Mouse (Mus musculus) stomach, embryonic 14.5 days (tissue): ENCODE measurements around the gene Methig1. TPM values are rescaled to one million over a fixed set of nuclear protein-coding genes. Genes with fewer than 3 reads are reported as not detected.
"Not testable (repeated sequence)": the region's sequence is repeated elsewhere in the genome, so short reads cannot be mapped to it uniquely, and the experiment has no call there.

Experiments used
- ATAC-seq: fragments of 200-750 bp; cut with Nextera tagmentation; 2 replicates; pipeline ENCODE4 v1.8.0; 2017; ENCODE audit warnings: low read depth, moderate TSS enrichment; ENCODE audit not compliant: insufficient number of reproducible peaks, insufficient read depth, low FRiP score
- H3K27ac ChIP-seq: fragments of 300-500 bp; sonication (generic); 2 replicates; pipeline ENCODE4 v1.5.1; 2014; ENCODE audit warnings: mild to moderate bottlenecking, low read length, moderate library complexity, mixed read lengths
- H3K27me3 ChIP-seq: fragments of 300-500 bp; sonication (generic); 2 replicates; pipeline ENCODE4 v1.6.1; 2014; ENCODE audit warnings: low read length, control low read depth, mixed read lengths; ENCODE audit not compliant: control insufficient read depth, insufficient read depth
- H3K36me3 ChIP-seq: fragments of 300-500 bp; sonication (generic); 2 replicates; pipeline ENCODE4 v1.6.1; 2014; ENCODE audit warnings: mild to moderate bottlenecking, control low read depth, low read length, moderate library complexity, mixed read lengths; ENCODE audit not compliant: control insufficient read depth, insufficient read depth
- H3K4me1 ChIP-seq: fragments of 300-500 bp; sonication (generic); 2 replicates; pipeline ENCODE4 v1.6.1; 2014; ENCODE audit warnings: low read length, control low read depth, mixed read lengths; ENCODE audit not compliant: control insufficient read depth, insufficient read depth
- H3K4me2 ChIP-seq: fragments of 300-500 bp; sonication (generic); replicated peaks from 2 replicates; pipeline ENCODE4 v1.6.1; 2014; ENCODE audit warnings: low read depth, low read length, control low read depth
- H3K4me3 ChIP-seq: fragments of 300-500 bp; sonication (generic); 2 replicates; pipeline ENCODE4 v1.5.1; 2014; ENCODE audit warnings: low read depth, low read length, control low read depth
- H3K9ac ChIP-seq: fragments of 300-500 bp; sonication (generic); replicated peaks from 2 replicates; pipeline ENCODE4 v1.6.1; 2014; ENCODE audit warnings: low read depth, mild to moderate bottlenecking, control low read depth, low read length, moderate library complexity, mixed read lengths
- H3K9me3 ChIP-seq: fragments of 300-500 bp; sonication (generic); 2 replicates; pipeline ENCODE4 v1.6.1; 2016; ENCODE audit warnings: low read depth, low read length, control low read depth; ENCODE audit not compliant: control insufficient read depth
- WGBS: fragments of 180-500 bp; shearing (Covaris S2); extraction: QIAGEN DNeasy Blood & Tissue Kit; methylation state at CpG from one replicate; pipeline ENCODE4 v1.1.7; 2014; 5-methylcytosine and 5-hydroxymethylcytosine counted together
- polyA plus RNA-seq: library from polyadenylated mRNA; unstranded; fragments of >200 nt; fragmentation: Nextera tagmentation; extraction: Ambion mirVana; gene quantifications from 2 replicates; pipeline ENCODE4 v1.2.1, GENCODE M21; 2014

Methig1 gene
- polyA plus RNA-seq, 1 experiment from 2014 or later, result 0.41 TPM

- not testable (repeated sequence) for H3K27ac ChIP-seq, H3K4me1 ChIP-seq, H3K4me2 ChIP-seq, H3K36me3 ChIP-seq, H3K4me3 ChIP-seq, ATAC-seq, H3K9ac ChIP-seq, H3K27me3 ChIP-seq, H3K9me3 ChIP-seq
- WGBS, result 33% methylated on average over 4 of the region's 4 CpGs
Observed at GRCm38 (mm10) chr15:100318014-100318671, 34.8 kb upstream of the Methig1 start.

GRCm38 (mm10) chr15:100319884-100320283 is 33.1 kb upstream of the Methig1 start:
- no peaks in the 10 kb centered on the region for H3K36me3 ChIP-seq
- H3K4me1 ChIP-seq, result no peaks in the 10 kb centered on the region
- H3K9ac ChIP-seq, result no peak overlapping the region
- H3K9me3 ChIP-seq, result no peaks in the 10 kb centered on the region
- no peak overlapping the region for H3K4me2 ChIP-seq
- H3K27ac ChIP-seq, result no peak overlapping the region
- H3K4me3 ChIP-seq, result no peak overlapping the region
- no peaks in the 10 kb centered on the region for H3K27me3 ChIP-seq
- 92% methylated on average over 1 of the region's 1 CpGs for WGBS
- ATAC-seq, result no peak

GRCm38 (mm10) chr15:100320295-100320905 is 32.5 kb upstream of the Methig1 start:
- H3K4me2 ChIP-seq, result no peak overlapping the region
- H3K4me3 ChIP-seq, result no peak overlapping the region
- WGBS, result 43% methylated on average over 9 of the region's 9 CpGs
- no peaks in the 10 kb centered on the region for H3K4me1 ChIP-seq
- no peaks in the 10 kb centered on the region for H3K36me3 ChIP-seq
- H3K9me3 ChIP-seq, result no peaks in the 10 kb centered on the region
- H3K27ac ChIP-seq, result no peak overlapping the region
- no peak overlapping the region for H3K9ac ChIP-seq
- H3K27me3 ChIP-seq, result no peaks in the 10 kb centered on the region
- ATAC-seq, result no peak

- Histone ChIP-seq H3K4me2 (no peak overlapping the region), H3K9me3 (no peaks in the 10 kb centered on the region), H3K27ac (no peak overlapping the region), H3K4me3 (no peak overlapping the region), H3K27me3 (no peaks in the 10 kb centered on the region), H3K36me3 (no peaks in the 10 kb centered on the region), H3K4me1 (no peaks in the 10 kb centered on the region), H3K9ac (no peak overlapping the region)
- no peak for ATAC-seq
- 38% methylated on average over 5 of the region's 5 CpGs for WGBS
Observed at GRCm38 (mm10) chr15:100321134-100321533, 31.8 kb upstream of the Methig1 start.

GRCm38 (mm10) chr15:100324021-100324591 is 28.8 kb upstream of the Methig1 start:
- Histone ChIP-seq H3K27ac (no peak overlapping the region), H3K4me1 (no peaks in the 10 kb centered on the region), H3K27me3 (no peaks in the 10 kb centered on the region), H3K36me3 (no peaks in the 10 kb centered on the region), H3K4me3 (no peak overlapping the region), H3K9ac (no peak overlapping the region), H3K4me2 (no peak overlapping the region), H3K9me3 (no peaks in the 10 kb centered on the region)
- no peak for ATAC-seq
- 67% methylated on average over 12 of the region's 12 CpGs for WGBS

GRCm38 (mm10) chr15:100325235-100325634 is 27.7 kb upstream of the Methig1 start:
- 84% methylated on average over 3 of the region's 3 CpGs for WGBS
- no peak overlapping the region for H3K27ac ChIP-seq

GRCm38 (mm10) chr15:100328089-100328488 is 24.9 kb upstream of the Methig1 start:
- H3K4me1 ChIP-seq, H3K4me2 ChIP-seq, H3K27ac ChIP-seq, H3K9ac ChIP-seq, H3K27me3 ChIP-seq, H3K9me3 ChIP-seq, H3K4me3 ChIP-seq, H3K36me3 ChIP-seq, ATAC-seq: not testable (repeated sequence)
- 63% methylated on average over 3 of the region's 4 CpGs for WGBS

More at GRCm38 (mm10) chr15:100325235-100325634, 27.7 kb upstream of the Methig1 start:
- Histone ChIP-seq H3K36me3 (no peaks in the 10 kb centered on the region), H3K4me3 (no peak overlapping the region), H3K4me2 (no peak overlapping the region), H3K9me3 (no peaks in the 10 kb centered on the region), H3K27me3 (no peaks in the 10 kb centered on the region), H3K9ac (no peak overlapping the region), H3K4me1 (no peaks in the 10 kb centered on the region)
- no peak for ATAC-seq

GRCm38 (mm10) chr15:100329336-100329735 is 23.6 kb upstream of the Methig1 start:
- not testable (repeated sequence) for H3K4me1 ChIP-seq
- WGBS, result 64% methylated on average over 10 of the region's 10 CpGs

More at GRCm38 (mm10) chr15:100329336-100329735, 23.6 kb upstream of the Methig1 start:
- ATAC-seq, H3K4me2 ChIP-seq, H3K9me3 ChIP-seq, H3K27me3 ChIP-seq, H3K36me3 ChIP-seq, H3K4me3 ChIP-seq, H3K27ac ChIP-seq, H3K9ac ChIP-seq: not testable (repeated sequence)
